Mouse (Mus musculus): ENCODE measurements around the gene Anxa6. TPM values are rescaled to one million over a fixed set of nuclear protein-coding genes. Genes with fewer than 3 reads are reported as not detected.

The Anxa6 gene
- polyA plus RNA-seq, 1 experiment: 288 TPM

- DNase-seq (ENCODE audit: low read depth): no peak
Measured at GRCm38 (mm10) chr11:54929744-54930143, 103.5 kb downstream of the Anxa6 start.

GRCm38 (mm10) chr11:54929290-54929689 is 104.0 kb downstream of the Anxa6 start:
- no peak for DNase-seq (ENCODE audit: low read depth)

Other genes with a start within 250 kb of the Anxa6 start
- 77.5 and 84.2 TPM in 2 replicates for gene Cdc42se2, start 245.8 kb downstream of the Anxa6 start, polyA plus RNA-seq (2012; rRNA removed)
- gene Lyrm7, start 172.5 kb downstream of the Anxa6 start, polyA plus RNA-seq (2012; rRNA removed): 1.7 and 2.1 TPM in 2 replicates
- gene Hint1, start 167.1 kb downstream of the Anxa6 start, polyA plus RNA-seq (2012; rRNA removed): 478 and 559 TPM in 2 replicates
- gene Gpx3, start 131.0 kb downstream of the Anxa6 start, polyA plus RNA-seq (2012; rRNA removed): 1,195 and 1,949 TPM in 2 replicates
- gene Tnip1, start 70.5 kb downstream of the Anxa6 start, polyA plus RNA-seq (2012; rRNA removed): 37.6 and 41.5 TPM in 2 replicates
- gene Ccdc69, start 44.7 kb upstream of the Anxa6 start, polyA plus RNA-seq (2012; rRNA removed): 7.0 and 7.9 TPM in 2 replicates
- gene Gm2a, start 64.7 kb upstream of the Anxa6 start, polyA plus RNA-seq (2012; rRNA removed): 87.2 and 90.0 TPM in 2 replicates
- gene Slc36a3, start 118.3 kb upstream of the Anxa6 start, polyA plus RNA-seq (2012; rRNA removed): 0.12 and 0.16 TPM in 2 replicates
- 74.9 and 138 TPM in 2 replicates for gene Slc36a2, start 151.6 kb upstream of the Anxa6 start, polyA plus RNA-seq (2012; rRNA removed)
- 9.0 and 9.8 TPM in 2 replicates for gene Slc36a1, start 170.9 kb upstream of the Anxa6 start, polyA plus RNA-seq (2012; rRNA removed)